Mouse (Mus musculus) 3134 (cell line): ENCODE data around the gene Ppia.
"Not testable (repeated sequence)": the region's sequence is repeated elsewhere in the genome, so short reads cannot be mapped to it uniquely, and the experiment has no call there.

Experiments used
- DNase-seq: peaks from one replicate; pipeline ENCODE4 v3.0.0-alpha.2; 2011; ENCODE audit warnings: low spot score; ENCODE audit not compliant: insufficient read length; ENCODE audit errors: extremely low read depth

The Ppia gene

GRCm38 (mm10) chr11:6437667-6438066 is 22.4 kb downstream of the Ppia start:
- no peak for DNase-seq

- no peak for DNase-seq
Observed at GRCm38 (mm10) chr11:6440171-6440570, 24.9 kb downstream of the Ppia start.

GRCm38 (mm10) chr11:6442566-6442965 is 27.3 kb downstream of the Ppia start:
- DNase-seq = no peak

- DNase-seq = no peak
Observed at GRCm38 (mm10) chr11:6443102-6443501, 27.9 kb downstream of the Ppia start.

GRCm38 (mm10) chr11:6443727-6444076 is 28.5 kb downstream of the Ppia start:
- DNase-seq = no peak

- peak; percentile 98 for DNase-seq
Observed at GRCm38 (mm10) chr11:6444077-6444853, 29.0 kb downstream of the Ppia start, which contains the start of gene H2afv. H2afv (minus strand) TSS chr11:6444443.

DNA sequence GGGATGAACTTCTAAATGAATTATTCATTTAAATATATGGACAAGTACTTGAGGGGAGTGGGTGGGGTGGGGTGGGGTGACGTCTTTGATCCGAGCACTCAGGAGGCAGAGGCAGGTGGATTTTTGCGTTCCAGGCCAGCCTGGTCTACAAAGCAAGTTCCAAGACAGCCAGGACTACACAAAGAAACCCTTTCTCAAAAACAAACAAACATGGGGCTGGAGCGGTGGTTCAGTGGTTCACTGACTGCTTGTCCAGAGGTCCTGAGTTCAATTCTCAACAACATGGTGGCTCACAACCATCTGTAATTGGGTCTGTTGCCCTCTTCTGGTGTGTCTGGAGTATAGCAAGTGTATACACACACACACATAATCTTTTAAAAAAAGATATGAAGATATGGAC is 30.2 kb downstream of the Ppia start:
- DNase-seq = no peak

DNA sequence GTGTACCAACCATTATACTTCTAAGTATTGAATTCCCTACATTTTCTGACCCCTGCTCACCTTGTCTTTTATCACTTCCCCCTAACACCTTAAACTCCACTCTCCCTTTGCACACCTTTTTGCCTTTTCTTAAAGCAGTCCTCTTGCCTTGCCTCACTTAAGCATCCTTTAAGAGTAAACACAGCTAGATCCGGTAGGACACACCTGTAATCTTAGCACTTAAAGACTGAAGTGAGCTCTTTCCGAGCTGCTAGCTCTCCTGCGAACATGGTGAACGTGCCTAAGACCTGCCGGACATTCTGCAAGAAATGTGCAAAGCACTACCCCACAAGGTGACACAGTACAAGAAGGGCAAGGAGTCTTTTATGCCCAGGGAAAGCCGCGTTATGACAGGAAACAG is 30.7 kb downstream of the Ppia start:
- DNase-seq = no peak

GRCm38 (mm10) chr11:6447493-6447892 is 32.2 kb downstream of the Ppia start:
- no peak for DNase-seq

- not testable (repeated sequence) for DNase-seq
Observed at GRCm38 (mm10) chr11:6448155-6448554, 32.9 kb downstream of the Ppia start.

GRCm38 (mm10) chr11:6456083-6456482 is 40.8 kb downstream of the Ppia start:
- no peak for DNase-seq

- DNase-seq = no peak
Observed at GRCm38 (mm10) chr11:6463159-6463837, 48.1 kb downstream of the Ppia start.

GRCm38 (mm10) chr11:6465122-6465521 is 49.9 kb downstream of the Ppia start:
- DNase-seq = no peak

DNA sequence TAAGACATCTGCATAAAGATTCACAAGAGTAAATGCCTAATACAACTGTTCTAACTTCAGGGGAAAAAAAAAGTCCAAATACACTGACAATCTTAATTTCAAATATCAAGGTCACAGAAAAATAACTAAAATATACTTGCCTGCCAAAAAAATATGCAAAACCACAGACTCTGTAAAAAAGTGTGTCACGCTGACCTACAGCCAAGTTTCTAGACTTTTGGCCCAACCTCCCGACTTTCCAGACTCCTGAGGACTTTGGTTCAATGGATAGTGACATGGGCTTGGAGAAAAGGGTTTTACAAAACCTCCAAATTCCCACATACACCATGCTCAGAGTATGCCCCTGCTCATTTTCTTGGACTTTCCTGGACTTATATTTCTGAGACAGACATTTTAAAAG is 53.3 kb downstream of the Ppia start:
- DNase-seq = peak; percentile 44
